Mouse (Mus musculus) neutrophil, adult 65 days (primary cell): ENCODE data around the gene Intu. TPM values are rescaled to one million over a fixed set of nuclear protein-coding genes. Genes with fewer than 3 reads are reported as not detected.

Experiments used
- total RNA-seq: library from RNA; stranded (reverse); gene quantifications from 2 replicates; pipeline ENCODE4 v1.2.4, GENCODE M21; 2023

The Intu gene
- 1.3 and 1.9 TPM in 2 replicates for total RNA-seq

DNA sequence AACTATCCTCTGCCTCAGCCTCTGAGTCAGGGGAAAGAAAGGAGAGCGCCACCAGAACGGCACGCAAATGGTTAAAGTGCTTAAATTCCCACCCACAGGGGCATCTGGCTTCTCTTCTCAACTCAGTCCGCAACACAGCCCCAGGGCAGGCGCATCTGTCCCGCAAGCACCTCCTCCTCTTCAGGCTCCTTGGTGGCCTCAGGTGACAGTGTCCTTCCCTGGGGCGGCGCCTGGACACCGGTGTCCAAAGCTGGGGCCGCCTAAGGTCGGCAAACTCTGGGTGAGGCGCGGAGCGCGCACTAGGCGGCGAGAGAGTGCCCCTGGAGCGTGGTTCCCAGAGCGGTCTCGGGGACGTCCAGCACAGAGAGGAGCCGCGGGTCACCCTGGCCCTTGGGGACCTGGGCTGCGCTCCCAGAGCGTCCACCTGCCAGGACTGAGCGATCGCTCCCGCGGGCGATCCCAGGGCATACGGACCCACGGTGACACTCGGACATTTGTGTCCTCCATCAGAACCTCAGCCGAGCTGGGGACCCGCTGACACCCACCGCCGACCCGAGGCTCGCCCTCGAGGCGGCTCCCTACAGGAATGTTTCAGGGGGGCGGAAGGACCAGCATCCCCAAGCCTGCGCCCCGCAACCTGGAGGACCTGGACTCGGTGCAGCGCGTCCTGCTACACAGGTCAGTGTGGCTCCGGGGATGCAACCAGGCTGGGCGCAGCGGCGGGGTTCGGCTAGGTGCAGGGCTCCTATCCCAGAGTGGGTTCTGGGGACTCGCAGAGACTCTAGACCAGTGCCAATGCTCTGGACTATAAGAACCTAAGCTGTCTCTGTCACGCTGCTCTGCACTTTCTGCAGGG, at the start of gene Intu:
Gene Intu, plus strand, starts transcription at position 1 of the 856 bp plus-strand sequence.

GRCm38 (mm10) chr3:40708655-40709054, 177.6 kb downstream of the Intu start, which contains the start of gene Slc25a31:
TSS of gene Slc25a31 (plus strand) at chr3:40708855.

DNA sequence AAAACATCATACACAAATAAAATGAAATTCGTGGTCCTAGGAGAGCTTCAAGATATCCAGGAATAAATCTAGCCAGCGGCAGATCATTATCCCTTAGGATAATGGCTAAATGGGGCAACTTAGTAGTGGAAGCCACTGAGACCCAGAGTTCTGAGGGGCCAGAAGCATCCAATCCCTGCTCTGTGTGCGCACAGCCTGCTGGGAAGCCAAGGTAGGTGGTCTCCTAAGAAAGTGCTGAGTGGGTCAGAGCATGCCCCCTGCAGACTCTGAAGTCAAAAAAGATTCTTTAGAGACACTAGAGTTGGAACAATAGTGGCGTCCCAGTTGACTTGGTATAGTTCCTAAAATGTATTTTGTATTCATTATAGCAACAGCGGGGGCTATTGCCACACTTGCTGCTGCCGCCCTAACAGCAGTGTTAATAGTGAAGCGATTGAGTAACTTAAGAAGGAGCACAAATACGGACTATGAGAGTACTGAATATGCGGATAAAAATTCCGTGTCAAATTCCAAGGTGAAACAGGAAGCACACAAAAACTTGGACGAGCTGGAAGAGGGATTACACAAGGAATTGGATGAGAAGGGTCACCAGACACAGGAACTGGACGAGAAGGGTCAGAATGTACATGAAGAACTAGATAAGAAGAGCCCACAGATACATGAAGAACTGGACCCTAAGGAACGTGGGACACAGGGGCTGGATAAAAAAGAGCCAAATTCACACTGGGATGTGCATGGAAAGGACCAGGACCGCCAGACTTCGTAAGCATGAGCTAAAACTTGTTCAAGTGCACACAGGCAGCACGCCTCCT, 213.1 kb downstream of the Intu start, which contains the start of gene Hspa4l:
Gene Hspa4l, plus strand, starts transcription at position 472 of the 812 bp plus-strand sequence.

Other genes with a start within 250 kb of the Intu start
- not detected in 2 replicates for gene Slc25a31, start 177.6 kb downstream of the Intu start, total RNA-seq
- gene Hspa4l, start 213.2 kb downstream of the Intu start, total RNA-seq, result 41.5 and 51.0 TPM in 2 replicates